Mouse (Mus musculus): ENCODE results near the gene Ly6g6f. TPM values are rescaled to one million over a fixed set of nuclear protein-coding genes. Genes with fewer than 3 reads are reported as not detected.
A peak's percentile ranks its signal among the peaks of the same experiment; 100 is the strongest.

Ly6g6f gene
- polyA plus RNA-seq, 1 experiment, result 0.05 TPM

- no peak for TF ChIP-seq GATA1 (IDR thresholded peaks at IDR 0.05; ENCODE audit: low read length)
Measured at GRCm38 (mm10) chr17:35115046-35116019, 29.9 kb upstream of the Ly6g6f start, which contains the start of gene Ly6g5b. Gene Ly6g5b (minus strand): TSS chr17:35115428.

- TF ChIP-seq GATA1 (IDR thresholded peaks at IDR 0.05; ENCODE audit: low read length), result no peak
Measured at GRCm38 (mm10) chr17:35111774-35112173, 26.4 kb upstream of the Ly6g6f start.

GRCm38 (mm10) chr17:35108097-35108496 is 22.7 kb upstream of the Ly6g6f start, which contains the start of gene Ly6g5c:
Gene Ly6g5c (plus strand): TSS chr17:35108279.
- no peak for TF ChIP-seq GATA1 (IDR thresholded peaks at IDR 0.05; ENCODE audit: low read length)

GRCm38 (mm10) chr17:35106522-35106921 is 21.1 kb upstream of the Ly6g6f start:
- no peak for TF ChIP-seq GATA1 (IDR thresholded peaks at IDR 0.05; ENCODE audit: low read length)

GRCm38 (mm10) chr17:35105740-35106389 is 20.5 kb upstream of the Ly6g6f start:
- no peak for TF ChIP-seq GATA1 (IDR thresholded peaks at IDR 0.05; ENCODE audit: low read length)

- TF ChIP-seq GATA1 (IDR thresholded peaks at IDR 0.05; ENCODE audit: low read length), result peak; percentile 87
Measured at GRCm38 (mm10) chr17:35104754-35105153, 19.3 kb upstream of the Ly6g6f start.

- TF ChIP-seq GATA1 (IDR thresholded peaks at IDR 0.05; ENCODE audit: low read length), result no peak
Measured at GRCm38 (mm10) chr17:35104079-35104478, 18.7 kb upstream of the Ly6g6f start.

GRCm38 (mm10) chr17:35103221-35103690 is 17.8 kb upstream of the Ly6g6f start:
- TF ChIP-seq GATA1 (IDR thresholded peaks at IDR 0.05; ENCODE audit: low read length), result no peak

- TF ChIP-seq GATA1 (IDR thresholded peaks at IDR 0.05; ENCODE audit: low read length), result no peak
Measured at GRCm38 (mm10) chr17:35102299-35102698, 16.9 kb upstream of the Ly6g6f start.

GRCm38 (mm10) chr17:35101161-35101560 is 15.8 kb upstream of the Ly6g6f start:
- TF ChIP-seq GATA1 (IDR thresholded peaks at IDR 0.05; ENCODE audit: low read length), result no peak

- no peak for TF ChIP-seq GATA1 (IDR thresholded peaks at IDR 0.05; ENCODE audit: low read length)
Measured at GRCm38 (mm10) chr17:35100196-35100765, 14.9 kb upstream of the Ly6g6f start.

- no peak for TF ChIP-seq GATA1 (IDR thresholded peaks at IDR 0.05; ENCODE audit: low read length)
Measured at GRCm38 (mm10) chr17:35097164-35097655, 11.8 kb upstream of the Ly6g6f start.

GRCm38 (mm10) chr17:35096597-35096996 is 11.2 kb upstream of the Ly6g6f start:
- TF ChIP-seq GATA1 (IDR thresholded peaks at IDR 0.05; ENCODE audit: low read length), result no peak

GRCm38 (mm10) chr17:35094475-35095365 is 9.3 kb upstream of the Ly6g6f start:
- TF ChIP-seq GATA1 (IDR thresholded peaks at IDR 0.05; ENCODE audit: low read length), result no peak

Measured in G1E-ER4 (cell line).